Mouse (Mus musculus): ENCODE measurements around the gene Actn4.

The Actn4 gene

GRCm38 (mm10) chr7:28948746-28949145 lies 13.4 kb downstream of the Actn4 start:
- DNase-seq, result peak in 1 of 2 experiments; percentile 20

GRCm38 (mm10) chr7:28946271-28946610 lies 15.9 kb downstream of the Actn4 start:
- DNase-seq, result no peak

- peak; percentile 66 to 79 for DNase-seq
Observed at GRCm38 (mm10) chr7:28945416-28946270, 16.5 kb downstream of the Actn4 start.

- DNase-seq, result peak in 1 of 2 experiments; percentile 18
Observed at GRCm38 (mm10) chr7:28944756-28945415, 17.3 kb downstream of the Actn4 start.

GRCm38 (mm10) chr7:28943451-28944180 lies 18.5 kb downstream of the Actn4 start:
- peak in 1 of 2 experiments; percentile 12 for DNase-seq

GRCm38 (mm10) chr7:28941542-28941941 lies 20.6 kb downstream of the Actn4 start:
- peak in 1 of 2 experiments; percentile 42 for DNase-seq

GRCm38 (mm10) chr7:28941129-28941528 lies 21.0 kb downstream of the Actn4 start:
- peak in 1 of 2 experiments; percentile 16 for DNase-seq

- peak in 1 of 2 experiments; percentile 46 for DNase-seq
Observed at GRCm38 (mm10) chr7:28939418-28940183, 22.5 kb downstream of the Actn4 start.

GRCm38 (mm10) chr7:28938654-28939053 lies 23.5 kb downstream of the Actn4 start:
- DNase-seq, result no peak

GRCm38 (mm10) chr7:28936787-28937186 lies 25.4 kb downstream of the Actn4 start:
- no peak for DNase-seq

GRCm38 (mm10) chr7:28933825-28934224 lies 28.3 kb downstream of the Actn4 start:
- DNase-seq, result no peak

GRCm38 (mm10) chr7:28932421-28933041 lies 29.6 kb downstream of the Actn4 start:
- peak; percentile 63 to 72 for DNase-seq

- peak in 1 of 2 experiments; percentile 36 for DNase-seq
Observed at GRCm38 (mm10) chr7:28931695-28932039, 30.5 kb downstream of the Actn4 start.

GRCm38 (mm10) chr7:28931032-28931694 lies 31.0 kb downstream of the Actn4 start:
- DNase-seq, result peak in 1 of 2 experiments; percentile 63

- no peak for DNase-seq
Observed at GRCm38 (mm10) chr7:28930320-28931031, 31.7 kb downstream of the Actn4 start.

- DNase-seq, result peak; percentile 63 to 76
Observed at GRCm38 (mm10) chr7:28929381-28929780, 32.8 kb downstream of the Actn4 start.

GRCm38 (mm10) chr7:28926172-28926571 lies 36.0 kb downstream of the Actn4 start:
- no peak for DNase-seq

GRCm38 (mm10) chr7:28925317-28925716 lies 36.8 kb downstream of the Actn4 start:
- peak; percentile 81 to 91 for DNase-seq

- no peak for DNase-seq
Observed at GRCm38 (mm10) chr7:28924802-28925201, 37.3 kb downstream of the Actn4 start.

GRCm38 (mm10) chr7:28923865-28924291 lies 38.3 kb downstream of the Actn4 start:
- DNase-seq, result peak; percentile 65 to 80

- DNase-seq, result no peak
Observed at GRCm38 (mm10) chr7:28922606-28923005, 39.5 kb downstream of the Actn4 start.

Measured in kidney, postnatal 4 days (tissue).